Mouse (Mus musculus): ENCODE results near the gene Brpf3. TPM values are rescaled to one million over a fixed set of nuclear protein-coding genes. Genes with fewer than 3 reads are reported as not detected.
"Not testable (repeated sequence)": the region's sequence is repeated elsewhere in the genome, so short reads cannot be mapped to it uniquely, and the experiment has no call there.

Brpf3 gene
- polyA plus RNA-seq, 1 experiment, result 8.8 TPM

- Histone ChIP-seq H3K9me3 (peaks cover 19% of the 10 kb centered on the region), H3K4me3 (replicated peaks) (no peak overlapping the region), H3K4me1 (peaks cover 22% of the 10 kb centered on the region), H3K36me3 (replicated peaks; ENCODE audit: low read length) (no peaks in the 10 kb centered on the region), H3K27me3 (replicated peaks) (peaks cover 76% of the 10 kb centered on the region)
- TF ChIP-seq GATA1 (IDR thresholded peaks at IDR 0.05; ENCODE audit: borderline replicate concordance, low read length) (no peak), FLI1 (IDR thresholded peaks at IDR 0.05; ENCODE audit: low read length) (no peak)
Observed at GRCm38 (mm10) chr17:28771289-28771688, 29.6 kb upstream of the Brpf3 start.

- not testable (repeated sequence) for H3K4me3 ChIP-seq (replicated peaks); H3K36me3 ChIP-seq (replicated peaks; ENCODE audit: low read length)
- H3K27me3 ChIP-seq (replicated peaks), result peaks cover 76% of the 10 kb centered on the region
- peaks cover 25% of the 10 kb centered on the region for H3K4me1 ChIP-seq
- peaks cover 30% of the 10 kb centered on the region for H3K9me3 ChIP-seq
Observed at GRCm38 (mm10) chr17:28774303-28774702, 26.6 kb upstream of the Brpf3 start.

GRCm38 (mm10) chr17:28775161-28775560, 25.7 kb upstream of the Brpf3 start:
- TF ChIP-seq GATA1 (IDR thresholded peaks at IDR 0.05; ENCODE audit: borderline replicate concordance, low read length) (no peak), FLI1 (IDR thresholded peaks at IDR 0.05; ENCODE audit: low read length) (no peak)
- no peaks in the 10 kb centered on the region for H3K36me3 ChIP-seq (replicated peaks; ENCODE audit: low read length)
- H3K27me3 ChIP-seq (replicated peaks), result peaks cover 72% of the 10 kb centered on the region
- no peak overlapping the region for H3K4me3 ChIP-seq (replicated peaks)
- H3K4me1 ChIP-seq, result peaks cover 21% of the 10 kb centered on the region
- peaks cover 30% of the 10 kb centered on the region for H3K9me3 ChIP-seq

- no peak for TF ChIP-seq GATA1 (IDR thresholded peaks at IDR 0.05; ENCODE audit: borderline replicate concordance, low read length)
- no peak overlapping the region for H3K4me3 ChIP-seq (replicated peaks)
- peaks cover 58% of the 10 kb centered on the region for H3K27me3 ChIP-seq (replicated peaks)
- H3K4me1 ChIP-seq, result peaks cover 28% of the 10 kb centered on the region
- H3K9me3 ChIP-seq, result peaks cover 30% of the 10 kb centered on the region
- no peaks in the 10 kb centered on the region for H3K36me3 ChIP-seq (replicated peaks; ENCODE audit: low read length)
Observed at GRCm38 (mm10) chr17:28776817-28777216, 24.1 kb upstream of the Brpf3 start.

- H3K36me3 ChIP-seq (replicated peaks; ENCODE audit: low read length), result no peaks in the 10 kb centered on the region
- H3K4me3 ChIP-seq (replicated peaks), result no peak overlapping the region
- H3K4me1 ChIP-seq, result peaks cover 28% of the 10 kb centered on the region
- TF ChIP-seq FLI1 (IDR thresholded peaks at IDR 0.05; ENCODE audit: low read length), result no peak
- no peak for TF ChIP-seq GATA1 (IDR thresholded peaks at IDR 0.05; ENCODE audit: borderline replicate concordance, low read length)
- peaks cover 30% of the 10 kb centered on the region for H3K9me3 ChIP-seq
- peaks cover 53% of the 10 kb centered on the region for H3K27me3 ChIP-seq (replicated peaks)
Observed at GRCm38 (mm10) chr17:28777231-28778005, 23.5 kb upstream of the Brpf3 start.

GRCm38 (mm10) chr17:28779735-28780134, 21.2 kb upstream of the Brpf3 start:
- H3K4me1 ChIP-seq, result peaks cover 25% of the 10 kb centered on the region
- H3K9me3 ChIP-seq, result peaks cover 21% of the 10 kb centered on the region
- TF ChIP-seq GATA1 (IDR thresholded peaks at IDR 0.05; ENCODE audit: borderline replicate concordance, low read length) (no peak), FLI1 (IDR thresholded peaks at IDR 0.05; ENCODE audit: low read length) (no peak)
- H3K36me3 ChIP-seq (replicated peaks; ENCODE audit: low read length), result no peaks in the 10 kb centered on the region
- H3K27me3 ChIP-seq (replicated peaks), result peaks cover 42% of the 10 kb centered on the region
- no peak overlapping the region for H3K4me3 ChIP-seq (replicated peaks)

- H3K9me3 ChIP-seq, result peaks cover 16% of the 10 kb centered on the region
- TF ChIP-seq FLI1 (IDR thresholded peaks at IDR 0.05; ENCODE audit: low read length), result no peak
- TF ChIP-seq GATA1 (IDR thresholded peaks at IDR 0.05; ENCODE audit: borderline replicate concordance, low read length), result no peak
- H3K4me3 ChIP-seq (replicated peaks), result no peak overlapping the region
- peaks cover 39% of the 10 kb centered on the region for H3K27me3 ChIP-seq (replicated peaks)
- no peaks in the 10 kb centered on the region for H3K36me3 ChIP-seq (replicated peaks; ENCODE audit: low read length)
- peaks cover 25% of the 10 kb centered on the region for H3K4me1 ChIP-seq
Observed at GRCm38 (mm10) chr17:28780836-28781235, 20.1 kb upstream of the Brpf3 start.

GRCm38 (mm10) chr17:28781290-28782045, 19.4 kb upstream of the Brpf3 start:
- Histone ChIP-seq H3K4me1 (peaks cover 25% of the 10 kb centered on the region), H3K4me3 (replicated peaks) (no peak overlapping the region), H3K27me3 (replicated peaks) (peaks cover 38% of the 10 kb centered on the region), H3K36me3 (replicated peaks; ENCODE audit: low read length) (no peaks in the 10 kb centered on the region), H3K9me3 (peaks cover 9% of the 10 kb centered on the region)
- TF ChIP-seq FLI1 (IDR thresholded peaks at IDR 0.05; ENCODE audit: low read length), result no peak
- no peak for TF ChIP-seq GATA1 (IDR thresholded peaks at IDR 0.05; ENCODE audit: borderline replicate concordance, low read length)

GRCm38 (mm10) chr17:28785036-28785435, 15.9 kb upstream of the Brpf3 start:
- Histone ChIP-seq H3K4me1 (peaks cover 12% of the 10 kb centered on the region), H3K4me3 (replicated peaks) (no peak overlapping the region), H3K36me3 (replicated peaks; ENCODE audit: low read length) (no peaks in the 10 kb centered on the region), H3K9me3 (no peaks in the 10 kb centered on the region), H3K27me3 (replicated peaks) (peaks cover 19% of the 10 kb centered on the region)
- no peak for TF ChIP-seq FLI1 (IDR thresholded peaks at IDR 0.05; ENCODE audit: low read length)
- TF ChIP-seq GATA1 (IDR thresholded peaks at IDR 0.05; ENCODE audit: borderline replicate concordance, low read length), result no peak

GRCm38 (mm10) chr17:28787507-28787906, 13.4 kb upstream of the Brpf3 start:
- Histone ChIP-seq H3K27me3 (replicated peaks) (peaks cover 19% of the 10 kb centered on the region), H3K4me3 (replicated peaks) (no peak overlapping the region), H3K9me3 (no peaks in the 10 kb centered on the region), H3K36me3 (replicated peaks; ENCODE audit: low read length) (no peaks in the 10 kb centered on the region), H3K4me1 (no peaks in the 10 kb centered on the region)
- TF ChIP-seq FLI1 (IDR thresholded peaks at IDR 0.05; ENCODE audit: low read length), result no peak
- no peak for TF ChIP-seq GATA1 (IDR thresholded peaks at IDR 0.05; ENCODE audit: borderline replicate concordance, low read length)

All from megakaryocyte, embryonic 14.5 days (primary cell).